Mouse (Mus musculus) small intestine, adult 2 months (tissue): ENCODE data around the gene Ypel3. TPM values are rescaled to one million over a fixed set of nuclear protein-coding genes. Genes with fewer than 3 reads are reported as not detected.

Experiments
- H3K27ac ChIP-seq: fragments of 200-500 bp; 2 replicates; pipeline ENCODE4 v1.5.1; 2012; ENCODE audit warnings: low read depth, low read length, control low read depth, inconsistent platforms; ENCODE audit not compliant: insufficient read depth
- H3K27me3 ChIP-seq: fragments of 200-500 bp; 2 replicates; pipeline ENCODE4 v1.6.1; 2012; ENCODE audit warnings: mild to moderate bottlenecking, moderate library complexity, low read length, inconsistent platforms; ENCODE audit not compliant: control insufficient read depth, insufficient read depth
- H3K36me3 ChIP-seq: fragments of 200-500 bp; 2 replicates; pipeline ENCODE4 v1.6.1; 2012; ENCODE audit warnings: mild to moderate bottlenecking, low read length, control low read depth, inconsistent platforms; ENCODE audit not compliant: control insufficient read depth, insufficient read depth
- H3K4me1 ChIP-seq: fragments of 200-500 bp; 2 replicates; pipeline ENCODE4 v1.6.1; 2012; ENCODE audit warnings: low read length, inconsistent platforms, mixed read lengths; ENCODE audit not compliant: control insufficient read depth, insufficient read depth, insufficient read length
- H3K4me3 ChIP-seq: fragments of 200-500 bp; 2 replicates; pipeline ENCODE4 v1.5.1; 2012; ENCODE audit warnings: low read depth, mild to moderate bottlenecking, control low read depth, inconsistent platforms, low read length, moderate library complexity
- CTCF ChIP-seq: fragments of 200-500 bp; IDR thresholded peaks from 2 replicates; pipeline ENCODE4 v1.5.1; 2012; ENCODE audit warnings: low read depth, mild to moderate bottlenecking, control low read depth, inconsistent platforms, low read length, moderate library complexity, mixed read lengths; ENCODE audit not compliant: insufficient replicate concordance, insufficient read length; ENCODE audit errors: extremely low read depth
- POLR2A ChIP-seq: fragments of 200-500 bp; IDR thresholded peaks from 2 replicates; pipeline ENCODE4 v1.6.1; 2012; ENCODE audit warnings: low read depth, mild to moderate bottlenecking, control low read depth, inconsistent platforms, low read length, moderate library complexity
- WGBS: fragments of 180-500 bp; shearing (Covaris S2); methylation state at CpG from one replicate; pipeline ENCODE4 v1.1.7; 2018; 5-methylcytosine and 5-hydroxymethylcytosine counted together
- polyA plus RNA-seq: library from polyadenylated mRNA; depleted of rRNA; stranded (reverse); fragments of >200 nt; gene quantifications from 2 replicates; pipeline ENCODE4 v1.2.3, GENCODE M21; 2012

Ypel3 gene
- polyA plus RNA-seq, 1 experiment = 244 TPM

GRCm38 (mm10) chr7:126741964-126742482, 34.7 kb upstream of the Ypel3 start:
- H3K4me3 ChIP-seq = no peak overlapping the region
- TF ChIP-seq CTCF = no peak
- TF ChIP-seq POLR2A = no peak
- no peaks in the 10 kb centered on the region; the same call in 1 of the 2 replicates for H3K4me1 ChIP-seq
- no peaks in the 10 kb centered on the region for H3K27me3 ChIP-seq
- H3K27ac ChIP-seq = no peak overlapping the region
- no peaks in the 10 kb centered on the region for H3K36me3 ChIP-seq
- 91% methylated on average over 13 of the region's 13 CpGs for WGBS

DNA sequence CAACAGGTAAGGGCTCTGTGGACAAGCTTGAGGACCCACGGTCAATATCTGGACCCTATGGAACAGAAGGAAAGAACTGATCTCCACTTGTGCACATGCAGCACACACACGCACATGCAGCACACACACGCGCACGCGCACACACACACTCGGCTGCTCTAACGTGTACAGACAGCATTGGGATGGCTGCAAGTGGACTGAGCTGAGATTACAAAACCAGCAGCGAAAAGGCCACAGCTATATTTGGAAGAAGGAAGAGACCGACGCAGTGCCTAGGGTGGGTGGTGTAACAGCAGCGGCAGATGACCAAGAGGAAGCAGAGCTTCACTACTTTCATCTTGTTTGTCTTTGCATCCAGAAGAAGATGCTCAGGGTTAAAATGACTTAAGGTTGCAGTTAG, 30.7 kb upstream of the Ypel3 start:
- peaks cover 11% of the 10 kb centered on the region for H3K4me1 ChIP-seq
- TF ChIP-seq CTCF (no peak), POLR2A (no peak)
- no peaks in the 10 kb centered on the region for H3K27me3 ChIP-seq
- no peaks in the 10 kb centered on the region for H3K36me3 ChIP-seq
- 57% methylated on average over 12 of the region's 12 CpGs for WGBS
- peak overlapping the region; percentile 81 for H3K27ac ChIP-seq
- peak overlapping the region; percentile 19 for H3K4me3 ChIP-seq

GRCm38 (mm10) chr7:126746798-126747197, 30.0 kb upstream of the Ypel3 start:
- peaks cover 11% of the 10 kb centered on the region for H3K4me1 ChIP-seq
- TF ChIP-seq POLR2A = no peak
- no peak for TF ChIP-seq CTCF
- peak overlapping the region; percentile 17; the same call in 1 of the 2 replicates for H3K4me3 ChIP-seq
- 7% methylated on average over 6 of the region's 6 CpGs for WGBS
- peak overlapping the region; percentile 81 for H3K27ac ChIP-seq
- no peaks in the 10 kb centered on the region for H3K36me3 ChIP-seq
- no peaks in the 10 kb centered on the region for H3K27me3 ChIP-seq

DNA sequence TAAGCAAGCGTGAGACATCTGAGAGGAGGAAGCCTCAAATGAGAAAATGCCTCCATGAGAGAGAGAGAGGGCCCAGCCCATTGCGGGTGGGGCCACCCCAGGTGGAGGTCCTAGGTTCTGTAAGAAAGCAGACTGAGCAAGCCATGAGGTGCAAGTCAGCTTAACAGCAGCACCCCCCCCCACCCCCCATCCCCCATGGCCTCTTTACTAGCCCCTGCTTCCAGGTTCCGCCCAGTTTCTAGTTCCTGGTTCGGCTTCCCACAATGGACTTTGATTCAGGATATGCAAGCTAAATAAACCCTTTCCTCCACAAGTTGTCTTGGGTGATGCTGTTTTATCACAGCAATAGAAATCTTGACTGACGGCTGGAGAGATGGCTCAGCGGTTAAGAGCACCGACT, 27.9 kb upstream of the Ypel3 start:
- Histone ChIP-seq H3K27ac (peak overlapping the region; percentile 95), H3K4me3 (no peak overlapping the region), H3K27me3 (no peaks in the 10 kb centered on the region), H3K4me1 (peaks cover 11% of the 10 kb centered on the region), H3K36me3 (no peaks in the 10 kb centered on the region)
- WGBS = 18% methylated on average over 7 of the region's 7 CpGs
- no peak for TF ChIP-seq CTCF

DNA sequence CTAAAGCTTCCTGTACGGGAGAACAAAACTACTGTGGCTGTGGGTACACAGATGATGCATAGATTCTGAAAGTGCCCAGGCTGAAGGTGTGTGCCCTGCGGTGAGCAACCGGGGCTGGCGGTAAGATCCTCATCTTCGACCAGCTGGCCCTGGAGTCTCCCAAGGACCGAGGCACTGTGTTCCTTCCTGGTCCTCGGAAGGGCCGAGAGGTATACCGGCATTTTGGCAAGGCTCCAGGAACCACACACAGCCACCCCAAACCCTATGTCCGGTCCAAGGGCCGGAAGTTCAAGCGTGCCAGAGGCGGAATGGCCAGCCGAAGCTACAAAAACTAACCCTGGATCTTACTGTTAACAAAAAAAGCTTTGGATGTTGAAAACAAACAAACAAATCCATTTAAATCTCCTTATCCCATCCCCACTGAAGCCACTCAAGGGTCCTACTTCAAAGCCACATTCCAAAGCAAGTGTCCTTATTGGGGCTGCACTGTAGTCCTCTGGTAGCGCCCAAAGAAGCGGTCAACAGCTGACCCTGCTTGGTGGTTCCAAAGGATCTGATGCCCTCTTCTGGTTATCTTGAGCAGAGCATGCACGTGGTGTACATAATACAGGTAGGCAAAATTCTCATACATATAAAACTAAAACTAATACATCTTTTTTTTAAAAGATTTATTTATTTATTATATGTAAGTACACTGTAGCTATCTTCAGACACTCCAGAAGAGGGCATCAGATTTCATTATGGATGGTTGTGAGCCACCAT, 27.0 kb upstream of the Ypel3 start:
- H3K27me3 ChIP-seq = no peaks in the 10 kb centered on the region
- no peak overlapping the region for H3K4me3 ChIP-seq
- H3K27ac ChIP-seq = no peak overlapping the region
- WGBS = 73% methylated on average over 17 of the region's 17 CpGs
- H3K36me3 ChIP-seq = no peaks in the 10 kb centered on the region
- TF ChIP-seq POLR2A (no peak), CTCF (no peak)
- peaks cover 13% of the 10 kb centered on the region for H3K4me1 ChIP-seq

- peak; percentile 96 for TF ChIP-seq CTCF
- no peak for TF ChIP-seq POLR2A
- peaks cover 7% of the 10 kb centered on the region; the same call in 1 of the 2 replicates for H3K4me1 ChIP-seq
- peak overlapping the region; percentile 49 for H3K27ac ChIP-seq
- no peak overlapping the region for H3K4me3 ChIP-seq
- H3K27me3 ChIP-seq = no peaks in the 10 kb centered on the region
- WGBS = under 1% methylated on average over 9 of the region's 9 CpGs
- H3K36me3 ChIP-seq = no peaks in the 10 kb centered on the region
These were observed 21.9 kb upstream of the Ypel3 start for GRCm38 (mm10) chr7:126754866-126755265.

- no peak overlapping the region for H3K27ac ChIP-seq
- no peaks in the 10 kb centered on the region for H3K27me3 ChIP-seq
- H3K36me3 ChIP-seq = peaks cover 15% of the 10 kb centered on the region
- no peak for TF ChIP-seq POLR2A
- no peak for TF ChIP-seq CTCF
- no peak overlapping the region for H3K4me3 ChIP-seq
- H3K4me1 ChIP-seq = peaks cover 17% of the 10 kb centered on the region; the same call in 1 of the 2 replicates
- 85% methylated on average over 7 of the region's 7 CpGs for WGBS
These were observed 18.2 kb upstream of the Ypel3 start for GRCm38 (mm10) chr7:126758539-126758938.
